Mouse (Mus musculus) myocyte (in vitro differentiated cells): Measurements from ENCODE around the gene Slc8a1.

Experiments used
- MYOG ChIP-seq, 3 experiments: IDR thresholded peaks; one replicate each; pipeline ENCODE4 v1.6.1; 2011; ENCODE audit warnings: control low read depth in 2 of 3, low read depth in 2 of 3, mild to moderate bottlenecking in 2 of 3; ENCODE audit not compliant: insufficient read length in 2 of 3, control insufficient read depth in 1 of 3, insufficient read depth in 1 of 3
- POLR2A ChIP-seq: IDR thresholded peaks from one replicate; pipeline ENCODE4 v1.6.1; 2011; ENCODE audit warnings: low read depth, mild to moderate bottlenecking, control low read depth, moderate library complexity; ENCODE audit not compliant: insufficient read length
- USF1 ChIP-seq: IDR thresholded peaks from one replicate; pipeline ENCODE4 v1.6.1; 2011; ENCODE audit warnings: low read depth, mild to moderate bottlenecking, control low read depth, moderate library complexity

DNA sequence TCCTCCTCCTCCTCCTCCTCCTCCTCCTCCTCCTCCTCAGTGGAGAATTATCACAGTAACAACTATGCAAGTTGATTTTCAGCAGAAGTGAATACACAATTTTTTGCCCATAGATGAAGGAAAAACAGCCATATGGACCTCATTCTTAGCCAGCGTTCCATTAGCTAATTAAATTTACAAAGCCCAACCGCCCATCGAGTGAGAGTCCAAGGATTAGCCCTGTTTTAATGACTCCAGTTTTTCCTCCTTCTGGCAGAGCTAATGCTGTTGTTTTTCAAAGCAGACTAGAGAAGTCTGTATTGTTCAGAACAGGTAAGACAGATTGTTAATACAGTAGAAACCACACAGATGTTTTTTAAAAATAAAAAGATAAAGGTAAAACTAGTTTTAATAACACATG lies 264.8 kb downstream of the Slc8a1 start:
- TF ChIP-seq USF1: no peak
- TF ChIP-seq POLR2A: no peak
- no peak for TF ChIP-seq MYOG (IDR thresholded peaks at IDR 0.05; ENCODE audit: control insufficient read depth in 1 of 3, insufficient read depth in 1 of 3, insufficient read length in 2 of 3, low read depth in 2 of 3)
